Mouse (Mus musculus) liver, embryonic 12.5 days (tissue): Measurements from ENCODE around the gene Ndufs3. TPM values are rescaled to one million over a fixed set of nuclear protein-coding genes. Genes with fewer than 3 reads are reported as not detected.
"Not testable (repeated sequence)": the region's sequence is repeated elsewhere in the genome, so short reads cannot be mapped to it uniquely, and the experiment has no call there.

Experiments
- ATAC-seq: fragments of 200-750 bp; cut with Nextera tagmentation; 2 replicates; pipeline ENCODE4 v1.8.0; 2017; ENCODE audit warnings: moderate number of reproducible peaks, mild to moderate bottlenecking, moderate library complexity
- H3K27ac ChIP-seq: fragments of 300-500 bp; sonication (generic); 2 replicates; pipeline ENCODE4 v1.5.1; 2016; ENCODE audit warnings: mild to moderate bottlenecking
- H3K27me3 ChIP-seq: fragments of 300-500 bp; sonication (generic); replicated peaks from 2 replicates; pipeline ENCODE4 v1.6.1; 2016; ENCODE audit warnings: mild to moderate bottlenecking, moderate library complexity
- H3K36me3 ChIP-seq: fragments of 300-500 bp; sonication (generic); 2 replicates; pipeline ENCODE4 v1.6.1; 2016; ENCODE audit warnings: mild to moderate bottlenecking, moderate library complexity
- H3K4me1 ChIP-seq: fragments of 300-500 bp; sonication (generic); 2 replicates; pipeline ENCODE4 v1.6.1; 2016
- H3K4me2 ChIP-seq: fragments of 300-500 bp; sonication (generic); 2 replicates; pipeline ENCODE4 v1.6.1; 2016; ENCODE audit warnings: mild to moderate bottlenecking, moderate library complexity
- H3K4me3 ChIP-seq: fragments of 300-500 bp; sonication (generic); 2 replicates; pipeline ENCODE4 v1.5.1; 2016; ENCODE audit warnings: mild to moderate bottlenecking, moderate library complexity
- H3K9ac ChIP-seq: fragments of 300-500 bp; sonication (generic); 2 replicates; pipeline ENCODE4 v1.6.1; 2016; ENCODE audit warnings: mild to moderate bottlenecking, moderate library complexity
- H3K9me3 ChIP-seq: fragments of 300-500 bp; sonication (generic); replicated peaks from 2 replicates; pipeline ENCODE4 v1.6.1; 2016; ENCODE audit warnings: mild to moderate bottlenecking, moderate library complexity
- WGBS: fragments of 180-500 bp; shearing (Covaris S2); methylation state at CpG from one replicate; pipeline ENCODE4 v1.1.7; 2016; ENCODE audit not compliant: insufficient replicate concordance; 5-methylcytosine and 5-hydroxymethylcytosine counted together
- polyA plus RNA-seq: library from polyadenylated mRNA; unstranded; fragments of >200 nt; fragmentation: Nextera tagmentation; extraction: Ambion mirVana; gene quantifications from 2 replicates; pipeline ENCODE4 v1.2.1, GENCODE M21; 2016

Gene Ndufs3
- polyA plus RNA-seq, 1 experiment from 2014 or later, result 177 TPM

DNA sequence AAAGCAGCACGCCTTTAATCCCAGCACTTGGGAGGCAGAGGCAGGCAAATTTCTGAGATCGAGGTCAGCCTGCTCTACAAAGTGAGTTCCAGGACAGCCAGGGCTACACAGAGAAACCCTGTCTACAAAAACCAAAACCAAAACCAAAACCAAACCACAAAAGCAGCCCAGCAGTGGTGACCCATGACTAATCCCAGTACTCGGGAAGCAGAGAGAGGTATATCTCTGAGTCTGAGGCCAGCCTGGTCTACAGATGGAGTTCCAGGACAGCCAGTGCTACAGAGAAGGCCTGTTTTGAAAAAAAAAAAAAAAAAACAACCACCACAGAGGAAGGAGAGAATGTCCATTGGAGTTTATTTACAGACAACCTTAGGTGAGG, 10.3 kb downstream of the Ndufs3 start:
- Histone ChIP-seq H3K4me3 (peak overlapping the region; percentile 25; the same call in 1 of the 2 replicates), H3K4me1 (peaks cover 73% of the 10 kb centered on the region), H3K36me3 (peaks cover 63% of the 10 kb centered on the region), H3K27me3 (peaks cover 19% of the 10 kb centered on the region), H3K4me2 (peak overlapping the region; percentile 63), H3K27ac (peak overlapping the region; percentile 95), H3K9ac (peak overlapping the region; percentile 72)
- peak; percentile 8; the same call in 1 of the 2 replicates for ATAC-seq
- not testable (repeated sequence) for H3K9me3 ChIP-seq
- 23% methylated on average over 3 of the region's 3 CpGs for WGBS

DNA sequence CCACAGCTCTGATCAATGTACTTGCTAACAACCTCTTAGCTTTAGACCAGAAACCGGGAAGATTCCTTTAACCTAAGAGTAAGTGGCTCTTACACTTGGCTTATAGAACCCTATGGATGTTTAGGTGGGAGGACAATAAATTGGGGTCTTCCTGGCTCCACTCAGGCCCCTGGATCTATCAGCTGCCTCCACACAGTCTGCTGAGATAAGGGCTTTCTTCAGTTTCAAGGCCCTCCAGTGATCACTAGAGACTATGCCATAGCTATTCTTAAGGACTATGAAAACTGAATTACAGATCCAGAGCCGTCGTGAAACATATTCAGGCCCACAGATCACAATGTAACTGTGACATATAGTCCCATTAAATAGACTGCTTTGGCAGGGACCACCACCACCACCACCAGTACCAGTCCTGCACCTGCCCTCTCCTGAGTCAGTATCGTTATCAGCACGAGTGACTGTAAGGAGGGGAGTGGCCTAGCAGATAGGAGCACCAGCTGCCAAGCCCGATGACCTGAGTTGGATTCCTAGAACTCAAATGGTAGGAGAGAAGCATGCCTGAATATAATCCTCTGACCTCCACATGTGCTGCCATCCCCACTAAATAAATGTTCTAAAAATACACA, 10.8 kb downstream of the Ndufs3 start:
- H3K4me2 ChIP-seq, result peak overlapping the region; percentile 63
- ATAC-seq, result peak; percentile 91
- peak overlapping the region; percentile 95 for H3K27ac ChIP-seq
- H3K36me3 ChIP-seq, result peaks cover 58% of the 10 kb centered on the region
- H3K9ac ChIP-seq, result peak overlapping the region; percentile 72
- peaks cover 24% of the 10 kb centered on the region for H3K27me3 ChIP-seq
- H3K4me3 ChIP-seq, result peak overlapping the region; percentile 25; the same call in 1 of the 2 replicates
- 33% methylated on average over 6 of the region's 6 CpGs for WGBS
- no peaks in the 10 kb centered on the region for H3K9me3 ChIP-seq
- peaks cover 78% of the 10 kb centered on the region for H3K4me1 ChIP-seq

DNA sequence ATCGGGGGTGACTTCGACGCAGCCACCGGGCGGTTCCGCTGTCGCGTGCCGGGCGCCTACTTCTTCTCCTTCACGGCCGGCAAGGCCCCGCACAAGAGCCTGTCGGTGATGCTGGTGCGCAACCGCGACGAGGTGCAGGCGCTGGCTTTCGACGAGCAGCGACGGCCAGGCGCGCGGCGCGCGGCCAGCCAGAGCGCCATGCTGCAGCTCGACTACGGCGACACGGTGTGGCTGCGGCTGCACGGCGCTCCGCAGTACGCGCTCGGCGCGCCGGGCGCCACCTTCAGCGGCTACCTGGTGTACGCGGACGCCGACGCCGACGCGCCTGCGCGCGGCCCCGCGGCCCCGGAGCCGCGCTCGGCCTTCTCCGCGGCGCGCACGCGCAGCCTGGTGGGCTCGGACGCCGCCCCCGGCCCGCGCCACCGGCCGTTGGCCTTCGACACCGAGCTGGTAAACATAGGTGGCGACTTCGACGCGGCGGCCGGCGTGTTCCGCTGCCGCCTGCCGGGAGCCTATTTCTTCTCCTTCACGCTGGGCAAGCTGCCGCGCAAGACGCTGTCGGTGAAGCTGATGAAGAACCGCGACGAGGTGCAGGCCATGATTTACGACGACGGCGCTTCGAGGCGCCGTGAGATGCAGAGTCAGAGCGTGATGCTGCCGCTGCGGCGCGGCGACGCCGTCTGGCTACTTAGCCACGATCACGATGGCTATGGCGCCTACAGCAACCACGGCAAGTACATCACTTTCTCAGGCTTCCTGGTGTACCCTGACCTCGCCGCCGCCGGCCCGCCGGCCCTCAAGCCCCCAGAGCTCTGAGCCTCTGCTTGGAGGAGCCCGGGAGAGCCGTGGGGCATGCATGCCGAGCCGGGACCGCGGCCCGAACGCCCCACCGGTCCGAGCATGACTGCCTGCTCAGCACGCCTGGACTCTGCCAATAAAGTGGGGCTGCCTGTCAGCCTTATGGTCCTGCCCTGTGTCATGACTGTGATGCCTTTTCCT, 14.8 kb downstream of the Ndufs3 start:
- ATAC-seq, result peak; percentile 70
- H3K4me1 ChIP-seq, result peaks cover 84% of the 10 kb centered on the region
- peaks cover 63% of the 10 kb centered on the region for H3K27me3 ChIP-seq

GRCm38 (mm10) chr2:90887627-90888026, 17.0 kb downstream of the Ndufs3 start:
- Histone ChIP-seq H3K4me1 (peaks cover 62% of the 10 kb centered on the region), H3K27me3 (peaks cover 85% of the 10 kb centered on the region), H3K4me2 (no peak overlapping the region), H3K27ac (no peak overlapping the region), H3K36me3 (peaks cover 6% of the 10 kb centered on the region), H3K9ac (no peak overlapping the region), H3K9me3 (0 out of 2 replicates have a peak, but pooled peaks cover 5% of the 10 kb centered on the region), H3K4me3 (no peak overlapping the region)
- no peak for ATAC-seq
- 58% methylated on average over 5 of the region's 5 CpGs for WGBS

More for the DNA sequence above, 14.8 kb downstream of the Ndufs3 start:
- H3K4me2 ChIP-seq, result peak overlapping the region; percentile 81
- 5% methylated on average over 118 of the region's 133 CpGs for WGBS
- peak overlapping the region; percentile 84 for H3K27ac ChIP-seq
- H3K36me3 ChIP-seq, result peaks cover 21% of the 10 kb centered on the region
- peak overlapping the region; percentile 71 for H3K4me3 ChIP-seq
- no peaks in the 10 kb centered on the region for H3K9me3 ChIP-seq
- peak overlapping the region; percentile 68 for H3K9ac ChIP-seq

DNA sequence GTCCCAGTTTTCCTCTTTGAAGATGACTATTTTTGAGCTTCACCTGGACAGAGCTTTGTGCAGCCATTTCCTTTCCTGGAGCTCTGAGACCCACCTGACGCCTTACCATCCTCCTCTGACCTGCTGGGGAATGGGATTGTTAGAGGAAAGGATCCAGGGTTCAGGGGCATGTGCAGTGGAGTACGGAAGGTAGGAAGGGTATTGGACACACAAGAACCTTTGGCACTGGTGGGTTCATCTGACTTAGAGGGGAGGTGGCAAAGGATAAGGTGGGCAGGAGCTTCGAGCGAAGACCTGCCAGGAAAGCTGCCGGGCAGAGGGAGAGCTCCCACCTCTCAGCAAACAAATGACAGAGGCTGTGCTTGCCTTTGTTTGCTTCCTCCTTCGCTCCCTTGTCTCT, 18.2 kb downstream of the Ndufs3 start:
- H3K4me2 ChIP-seq, result peak overlapping the region; percentile 70
- H3K27me3 ChIP-seq, result peaks cover 91% of the 10 kb centered on the region

GRCm38 (mm10) chr2:90885218-90886041, 19.2 kb downstream of the Ndufs3 start, which contains the start of gene C1qtnf4:
Gene C1qtnf4, plus strand, starts transcription at chr2:90885860.
- peaks cover 96% of the 10 kb centered on the region for H3K27me3 ChIP-seq
- 3% methylated on average over 45 of the region's 45 CpGs for WGBS
- no peak for ATAC-seq

More for the DNA sequence above, 18.2 kb downstream of the Ndufs3 start:
- Histone ChIP-seq H3K9ac (no peak overlapping the region), H3K36me3 (no peaks in the 10 kb centered on the region), H3K4me3 (no peak overlapping the region), H3K9me3 (0 out of 2 replicates have a peak, but pooled peaks cover 5% of the 10 kb centered on the region), H3K27ac (no peak overlapping the region), H3K4me1 (peaks cover 51% of the 10 kb centered on the region)
- 38% methylated on average over 6 of the region's 6 CpGs for WGBS
- no peak for ATAC-seq

GRCm38 (mm10) chr2:90881824-90882223, 22.8 kb downstream of the Ndufs3 start:
- WGBS, result 62% methylated on average over 2 of the region's 2 CpGs
- Histone ChIP-seq H3K27ac (no peak overlapping the region), H3K4me1 (peaks cover 33% of the 10 kb centered on the region), H3K9me3 (0 out of 2 replicates have a peak, but pooled peaks cover 5% of the 10 kb centered on the region), H3K36me3 (no peaks in the 10 kb centered on the region), H3K9ac (no peak overlapping the region), H3K4me2 (no peak overlapping the region), H3K4me3 (no peak overlapping the region), H3K27me3 (peaks cover 89% of the 10 kb centered on the region)
- no peak for ATAC-seq

More at GRCm38 (mm10) chr2:90885218-90886041, 19.2 kb downstream of the Ndufs3 start, which contains the start of gene C1qtnf4:
- Histone ChIP-seq H3K4me1 (peaks cover 43% of the 10 kb centered on the region), H3K9ac (peak within 1 kb of the TSS; percentile 33; the same call in 1 of the 2 replicates), H3K9me3 (0 out of 2 replicates have a peak, but pooled peaks cover 5% of the 10 kb centered on the region), H3K36me3 (no peaks in the 10 kb centered on the region), H3K27ac (no peak within 1 kb of the TSS), H3K4me3 (peak within 1 kb of the TSS; percentile 52), H3K4me2 (peak within 1 kb of the TSS; percentile 70)

- ATAC-seq, result no peak
- Histone ChIP-seq H3K9me3 (0 out of 2 replicates have a peak, but pooled peaks cover 5% of the 10 kb centered on the region), H3K4me1 (peaks cover 23% of the 10 kb centered on the region), H3K27me3 (peaks cover 73% of the 10 kb centered on the region), H3K27ac (no peak overlapping the region), H3K36me3 (no peaks in the 10 kb centered on the region), H3K9ac (no peak overlapping the region), H3K4me3 (no peak overlapping the region), H3K4me2 (no peak overlapping the region)
- WGBS, result 24% methylated on average over 6 of the region's 6 CpGs
Measured at GRCm38 (mm10) chr2:90880144-90880785, 24.4 kb downstream of the Ndufs3 start.

DNA sequence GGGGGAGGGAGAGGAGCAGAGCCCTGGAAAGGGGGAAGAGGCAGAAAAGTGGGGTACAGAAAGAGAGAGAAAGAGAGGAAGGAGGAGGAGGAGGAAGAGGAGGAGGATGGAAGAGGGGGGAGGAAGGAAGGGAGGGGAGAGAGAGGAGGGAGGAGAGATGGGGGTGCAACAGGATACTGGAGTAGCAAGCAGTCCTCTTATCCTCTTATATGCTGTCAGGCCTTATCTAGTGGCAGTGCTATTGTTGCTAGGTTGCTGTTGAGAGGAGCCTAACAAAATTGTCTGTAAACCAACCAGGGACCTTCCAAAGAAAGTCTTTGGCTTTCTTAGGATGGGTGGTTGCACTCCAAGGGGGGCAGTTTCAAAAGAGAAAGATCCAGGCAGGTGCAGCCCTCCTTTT, 25.2 kb downstream of the Ndufs3 start:
- peaks cover 19% of the 10 kb centered on the region for H3K4me1 ChIP-seq
- H3K27me3 ChIP-seq, result peaks cover 65% of the 10 kb centered on the region
- no peak overlapping the region for H3K9ac ChIP-seq
- H3K4me2 ChIP-seq, result no peak overlapping the region
- no peak overlapping the region for H3K4me3 ChIP-seq
- ATAC-seq, result no peak
- H3K9me3 ChIP-seq, result 0 out of 2 replicates have a peak, but pooled peaks cover 5% of the 10 kb centered on the region
- H3K36me3 ChIP-seq, result no peaks in the 10 kb centered on the region
- H3K27ac ChIP-seq, result no peak overlapping the region

DNA sequence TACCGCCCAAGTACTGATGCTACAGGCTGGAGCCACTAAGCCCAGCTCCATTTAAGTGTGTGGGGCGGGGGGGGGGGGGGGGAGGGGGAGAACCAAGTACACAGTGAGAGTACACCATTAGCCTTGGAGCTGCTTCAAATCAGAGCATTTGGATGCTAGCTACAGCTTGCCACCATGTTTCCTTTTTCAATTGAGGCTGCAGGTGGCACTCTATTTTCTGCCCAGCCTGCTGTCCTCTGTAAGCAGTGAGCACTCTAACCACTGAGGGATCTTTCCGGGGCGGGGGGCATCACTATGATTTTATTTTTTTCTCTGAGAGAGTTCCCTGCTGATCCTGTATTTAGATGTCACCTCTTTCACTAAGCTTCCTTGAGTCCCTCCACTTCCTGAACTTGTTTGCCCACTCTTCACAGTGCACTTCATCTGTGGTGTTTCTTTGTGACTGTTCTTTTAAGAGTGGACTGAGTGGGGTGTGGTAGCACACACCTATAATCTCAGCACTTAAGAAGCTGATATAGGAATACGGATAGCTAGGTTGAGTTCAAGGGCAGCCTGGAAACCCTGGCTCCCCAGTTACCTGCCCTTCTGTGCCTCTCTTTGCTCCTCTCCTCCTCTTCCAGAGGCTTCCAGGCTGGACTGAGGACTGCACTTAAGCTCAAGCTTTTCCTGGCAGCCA, 26.9 kb downstream of the Ndufs3 start:
- H3K9ac ChIP-seq, result no peak overlapping the region
- H3K4me3 ChIP-seq, result no peak overlapping the region
- no peak overlapping the region for H3K4me2 ChIP-seq
- no peak for ATAC-seq
- H3K9me3 ChIP-seq, result no peaks in the 10 kb centered on the region
- no peaks in the 10 kb centered on the region for H3K36me3 ChIP-seq
- 47% methylated on average over 5 of the region's 5 CpGs for WGBS
- H3K27ac ChIP-seq, result no peak overlapping the region
- H3K4me1 ChIP-seq, result peaks cover 19% of the 10 kb centered on the region
- H3K27me3 ChIP-seq, result peaks cover 48% of the 10 kb centered on the region
